In the genomic region with DNA sequence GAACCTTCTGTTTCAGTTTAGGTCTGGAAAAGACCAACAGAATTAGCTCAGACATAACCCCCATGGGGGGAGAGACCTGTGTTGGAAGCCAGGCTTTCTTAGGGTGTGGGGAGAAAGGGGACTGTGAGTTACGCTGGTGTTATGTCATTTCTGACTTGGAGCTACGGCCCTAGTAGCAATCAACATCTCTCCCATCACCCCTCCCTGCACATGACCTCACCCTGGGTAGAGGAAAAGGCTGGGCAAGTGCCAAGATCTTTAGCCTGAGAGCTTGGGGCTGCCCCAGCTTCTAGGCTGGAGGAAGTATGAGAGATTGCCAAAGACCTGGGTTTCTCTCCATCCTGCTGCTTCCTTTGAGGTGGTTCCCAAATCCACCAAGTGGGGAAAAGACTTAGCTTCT, we compare ENCODE assay signal across 12 mouse cellular contexts. TPM values are rescaled to one million over a fixed set of nuclear protein-coding genes. Genes with fewer than 3 reads are reported as not detected.
A peak's percentile ranks its signal among the peaks of the same experiment; 100 is the strongest.
DNase-seq lines count a peak whose midpoint lies in the region; ATAC-seq lines count a peak whose summit lies in the region.
"Had no signal": no experiment of that assay in that cellular context is flagged by ENCODE, and none has a peak within 500 bp of the region (broad histone marks: within the 10 kb centered on the region; RNA-seq: fewer than 3 reads in every experiment).

No protein-coding gene starts in this region.

- intact Hi-C loops in heart, postnatal 25 days (cut with DNase I) = no loop called here

- DNase-seq in kidney, postnatal 36 days = peak; percentile 2 to 22
- DNase-seq in cerebellum, adult 9-10 months = peak; percentile 33
- DNase-seq in heart, postnatal 25 days (ENCODE audit: low spot score) = peak; percentile 61
- peak; percentile 78 for DNase-seq in skeletal muscle tissue, adult 2 months (ENCODE audit: low read depth, low spot score)
- no peak for DNase-seq in thymus, adult 18-20 months
- no peak for DNase-seq in embryo, embryonic 9.5 days (ENCODE audit: extremely low spot score)

- H3K4me3 ChIP-seq in kidney, embryonic 15.5 days (replicated peaks) = no peak overlapping the region
- no peak overlapping the region for H3K4me3 ChIP-seq in forebrain, embryonic 16.5 days (replicated peaks; ENCODE audit: low read length)
- H3K4me3 ChIP-seq: intestine, embryonic 15.5 days; limb, embryonic 13.5 days; neural tube, embryonic 13.5 days had no signal

- H3K27ac ChIP-seq in kidney, embryonic 15.5 days = no peak overlapping the region
- H3K27ac ChIP-seq in forebrain, embryonic 16.5 days (ENCODE audit: low read length) = no peak overlapping the region
- H3K27ac ChIP-seq: intestine, embryonic 15.5 days; limb, embryonic 13.5 days; neural tube, embryonic 13.5 days had no signal

- no peaks in the 10 kb centered on the region for H3K36me3 ChIP-seq in kidney, embryonic 15.5 days
- no peaks in the 10 kb centered on the region for H3K36me3 ChIP-seq in forebrain, embryonic 16.5 days (ENCODE audit: control insufficient read depth, insufficient read depth)
- H3K36me3 ChIP-seq: intestine, embryonic 15.5 days; limb, embryonic 13.5 days; neural tube, embryonic 13.5 days had no signal

- H3K4me2 ChIP-seq in kidney, embryonic 15.5 days = no peak overlapping the region
- no peak overlapping the region for H3K4me2 ChIP-seq in forebrain, embryonic 16.5 days (ENCODE audit: low read length)
- H3K4me2 ChIP-seq: intestine, embryonic 15.5 days; limb, embryonic 13.5 days; neural tube, embryonic 13.5 days had no signal

- no peaks in the 10 kb centered on the region for H3K27me3 ChIP-seq in kidney, embryonic 15.5 days
- no peaks in the 10 kb centered on the region for H3K27me3 ChIP-seq in forebrain, embryonic 16.5 days (replicated peaks; ENCODE audit: control insufficient read depth, insufficient read depth, low read length)
- H3K27me3 ChIP-seq: intestine, embryonic 15.5 days; limb, embryonic 13.5 days; neural tube, embryonic 13.5 days had no signal

- WGBS in kidney, embryonic 15.5 days = 44% methylated on average over 2 of the region's 2 CpGs
- 44% methylated on average over 2 of the region's 2 CpGs for WGBS in forebrain, embryonic 16.5 days

- no peaks in the 10 kb centered on the region for H3K9me3 ChIP-seq in kidney, embryonic 15.5 days (replicated peaks)
- H3K9me3 ChIP-seq in forebrain, embryonic 16.5 days (ENCODE audit: control insufficient read depth, low read length) = no peaks in the 10 kb centered on the region
- H3K9me3 ChIP-seq: intestine, embryonic 15.5 days; limb, embryonic 13.5 days; neural tube, embryonic 13.5 days had no signal

- H3K9ac ChIP-seq in kidney, embryonic 15.5 days = no peak overlapping the region
- H3K9ac ChIP-seq in forebrain, embryonic 16.5 days (replicated peaks; ENCODE audit: low read depth, low read length) = no peak overlapping the region
- H3K9ac ChIP-seq: intestine, embryonic 15.5 days; limb, embryonic 13.5 days; neural tube, embryonic 13.5 days had no signal

- ATAC-seq in kidney, embryonic 15.5 days (replicated peaks; ENCODE audit: low FRiP score) = no peak
- ATAC-seq in forebrain, embryonic 16.5 days = no peak
- ATAC-seq: intestine, embryonic 15.5 days had no signal

- H3K4me1 ChIP-seq in kidney, embryonic 15.5 days = no peaks in the 10 kb centered on the region
- no peaks in the 10 kb centered on the region for H3K4me1 ChIP-seq in forebrain, embryonic 16.5 days (replicated peaks; ENCODE audit: control insufficient read depth, insufficient read depth, low read length)
- H3K4me1 ChIP-seq: intestine, embryonic 15.5 days; neural tube, embryonic 13.5 days had no signal

RNA-seq across cellular contexts. Expression of a gene that starts 12.5 kb away (rescaled TPM):
- not detected in 2 replicates for polyA plus RNA-seq in kidney, embryonic 15.5 days (2015; fragmentation: Nextera tagmentation; extraction: Ambion mirVana)
- total RNA-seq in heart, postnatal 25 days (2021) = not detected
- polyA plus RNA-seq in forebrain, embryonic 16.5 days (2015; fragmentation: Nextera tagmentation; extraction: Ambion mirVana) = not detected in 2 replicates
- polyA plus RNA-seq: embryonic facial prominence, embryonic 14.5 days; limb, embryonic 13.5 days; neural tube, embryonic 13.5 days had no signal

RNA-seq across cellular contexts. Expression of a gene that starts 30.1 kb away (rescaled TPM):
- polyA plus RNA-seq in kidney, embryonic 15.5 days (2015; fragmentation: Nextera tagmentation; extraction: Ambion mirVana) = not detected in 2 replicates
- total RNA-seq in heart, postnatal 25 days (2021) = not detected
- not detected in 2 replicates for polyA plus RNA-seq in forebrain, embryonic 16.5 days (2015; fragmentation: Nextera tagmentation; extraction: Ambion mirVana)
- polyA plus RNA-seq: embryonic facial prominence, embryonic 14.5 days; intestine, embryonic 15.5 days; limb, embryonic 13.5 days; neural tube, embryonic 13.5 days had no signal

Comparison
In these comparisons a context has a peak if more than half of its experiments do, and no peak if none do; other contexts are left out.
1. DNase-seq: peak in kidney, postnatal 36 days (2 of 2), cerebellum, adult 9-10 months (single experiment), heart, postnatal 25 days (single experiment) and skeletal muscle tissue, adult 2 months (single experiment); none in thymus, adult 18-20 months (0 of 2) and embryo, embryonic 9.5 days (single experiment).